Mouse (Mus musculus): ENCODE data around the gene Otogl. TPM values are rescaled to one million over a fixed set of nuclear protein-coding genes. Genes with fewer than 3 reads are reported as not detected.

Otogl gene
- under 1 TPM in 1 of 2 experiments, not detected in 1; under 0.01 TPM for polyA plus RNA-seq (2012; fragmentation: generic; extraction: Trizol)

DNA sequence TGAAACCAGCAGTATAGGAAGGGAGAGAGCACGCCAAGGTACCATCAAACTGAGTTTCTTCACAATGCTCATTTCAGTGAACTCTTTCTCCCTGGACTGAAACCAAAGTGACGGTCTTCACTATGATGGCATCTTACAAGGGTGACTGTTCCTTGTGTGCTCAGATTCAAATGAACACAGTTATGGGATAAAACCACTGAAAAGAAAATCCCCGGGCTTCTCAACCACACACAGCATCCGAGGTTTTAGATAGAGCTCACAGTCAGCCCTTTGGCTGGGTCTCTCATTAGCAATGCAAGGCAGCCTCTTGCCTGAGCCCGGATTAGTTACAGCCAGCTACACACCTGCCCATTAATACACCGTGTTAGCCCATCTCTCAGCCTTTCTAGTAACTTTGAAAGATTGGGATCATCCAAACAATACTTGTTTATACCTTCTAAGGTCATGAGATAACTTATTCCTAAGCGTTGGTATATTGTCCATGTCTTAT lies at the start of gene Otogl:
TSS of gene Otogl (minus strand) at position 51 of the 490 bp plus-strand sequence.

GRCm38 (mm10) chr10:107719806-107720205 lies 192.1 kb downstream of the Otogl start, which contains the start of gene Ptprq:
Ptprq (minus strand) TSS chr10:107720051.

Other genes with a start within 250 kb of the Otogl start
- gene Ptprq, start 192.1 kb downstream of the Otogl start, polyA plus RNA-seq (2012; fragmentation: generic; extraction: Trizol): under 1 TPM in 1 of 2 experiments, not detected in 1; 0.67 TPM

Data from C3H10T1/2 (cell line).